Mouse (Mus musculus) MEL (cell line): Measurements from ENCODE around the gene Tnxb. TPM values are rescaled to one million over a fixed set of nuclear protein-coding genes. Genes with fewer than 3 reads are reported as not detected.
A peak's percentile ranks its signal among the peaks of the same experiment; 100 is the strongest.

Source experiments
- DNase-seq: peaks from one replicate; pipeline ENCODE4 v3.0.0; 2011; ENCODE audit warnings: low read depth, low spot score
- H3K27ac ChIP-seq: 2 replicates; pipeline ENCODE4 v1.5.1; 2012; ENCODE audit warnings: low read depth, mild to moderate bottlenecking, control low read depth, low read length, moderate library complexity; ENCODE audit not compliant: control insufficient read depth
- H3K27me3 ChIP-seq, 2 experiments: fragments of 150-350 bp in 1 of 2; sonication (generic) in 1 of 2; 2 replicates each; pipeline ENCODE4 v1.6.1; 2012; ENCODE audit warnings: low read length in 2 of 2, mild to moderate bottlenecking in 2 of 2, improper control_type of control experiment in 1 of 2, moderate library complexity in 1 of 2; ENCODE audit not compliant: insufficient read depth in 2 of 2, control insufficient read depth in 1 of 2
- H3K36me3 ChIP-seq, 2 experiments: 2 replicates each; pipeline ENCODE4 v1.6.1; 2012 to 2014; ENCODE audit warnings: low read length in 2 of 2, improper control_type of control experiment in 1 of 2, inconsistent platforms in 1 of 2, mild to moderate bottlenecking in 1 of 2; ENCODE audit not compliant: insufficient read depth in 2 of 2, control insufficient read depth in 1 of 2
- H3K4me1 ChIP-seq, 2 experiments: fragments of 150-350 bp in 1 of 2; sonication (generic) in 1 of 2; 2 replicates each; pipeline ENCODE4 v1.6.1; 2012; ENCODE audit warnings: low read length in 2 of 2, improper control_type of control experiment in 1 of 2, mild to moderate bottlenecking in 1 of 2; ENCODE audit not compliant: insufficient read depth in 2 of 2, control insufficient read depth in 1 of 2
- H3K4me3 ChIP-seq, 2 experiments: fragments of 150-350 bp in 1 of 2; sonication (generic) in 1 of 2; 2 replicates each; pipeline ENCODE4 v1.5.1; 2012; ENCODE audit warnings: low read depth in 2 of 2, low read length in 2 of 2, mild to moderate bottlenecking in 2 of 2, moderate library complexity in 2 of 2, control low read depth in 1 of 2, improper control_type of control experiment in 1 of 2; ENCODE audit not compliant: control insufficient read depth in 1 of 2, insufficient read depth in 1 of 2
- H3K79me2 ChIP-seq: 2 replicates; pipeline ENCODE4 v1.6.1; 2012; ENCODE audit warnings: mild to moderate bottlenecking, low read length, moderate library complexity; ENCODE audit not compliant: control insufficient read depth, poor library complexity, insufficient read depth
- H3K9ac ChIP-seq: 2 replicates; pipeline ENCODE4 v1.6.1; 2012; ENCODE audit warnings: low read depth, mild to moderate bottlenecking, control low read depth, low read length, moderate library complexity; ENCODE audit not compliant: control insufficient read depth, poor library complexity, severe bottlenecking
- H3K9me3 ChIP-seq: fragments of 150-350 bp; sonication (generic); replicated peaks from 2 replicates; pipeline ENCODE4 v1.6.1; 2012; ENCODE audit warnings: mild to moderate bottlenecking, low read length, improper control_type of control experiment, moderate library complexity; ENCODE audit not compliant: insufficient read depth
- CHD1 ChIP-seq: IDR thresholded peaks from 2 replicates; pipeline ENCODE4 v1.6.1; 2012; ENCODE audit warnings: low read depth, mild to moderate bottlenecking, inconsistent platforms, low read length, improper control_type of control experiment
- CHD2 ChIP-seq: IDR thresholded peaks from 2 replicates; pipeline ENCODE4 v1.6.1; 2011; ENCODE audit warnings: low read length, improper control_type of control experiment
- ELF1 ChIP-seq: IDR thresholded peaks from 2 replicates; pipeline ENCODE4 v1.6.1; 2014; ENCODE audit warnings: low read depth, mild to moderate bottlenecking, inconsistent platforms, low read length, improper control_type of control experiment, moderate library complexity
- EP300 ChIP-seq, 2 experiments: IDR thresholded peaks; 2 replicates each; pipeline ENCODE4 v1.6.1; 2011; ENCODE audit warnings: improper control_type of control experiment in 2 of 2, low read length in 2 of 2, low read depth in 1 of 2, mild to moderate bottlenecking in 1 of 2
- ETS1 ChIP-seq: IDR thresholded peaks from 2 replicates; pipeline ENCODE4 v1.6.1; 2012; ENCODE audit warnings: low read depth, mild to moderate bottlenecking, inconsistent platforms, low read length, improper control_type of control experiment, moderate library complexity
- GATA1 ChIP-seq: IDR thresholded peaks from 2 replicates; pipeline ENCODE4 v1.6.1; 2011; ENCODE audit warnings: low read depth, low read length, improper control_type of control experiment
- MAFK ChIP-seq: IDR thresholded peaks from 2 replicates; pipeline ENCODE4 v1.6.1; 2011; ENCODE audit warnings: low read depth, mild to moderate bottlenecking, low read length, improper control_type of control experiment, borderline replicate concordance
- MXI1 ChIP-seq: IDR thresholded peaks from 2 replicates; pipeline ENCODE4 v1.6.1; 2011; ENCODE audit warnings: mild to moderate bottlenecking, low read depth, low read length, improper control_type of control experiment
- MYC ChIP-seq: IDR thresholded peaks from 2 replicates; pipeline ENCODE4 v1.6.1; 2011; ENCODE audit warnings: low read depth, mild to moderate bottlenecking, low read length, improper control_type of control experiment, moderate library complexity
- NRF1 ChIP-seq: IDR thresholded peaks from 2 replicates; pipeline ENCODE4 v1.6.1; 2014; ENCODE audit warnings: low read depth, mild to moderate bottlenecking, inconsistent platforms, low read length, improper control_type of control experiment, moderate library complexity; ENCODE audit not compliant: poor library complexity, insufficient read depth, severe bottlenecking
- POLR2AphosphoS5 ChIP-seq: IDR thresholded peaks from 2 replicates; pipeline ENCODE4 v1.6.1; 2012; ENCODE audit warnings: low read depth, borderline replicate concordance, mild to moderate bottlenecking, inconsistent platforms, low read length, moderate library complexity, mixed read lengths
- TBP ChIP-seq: IDR thresholded peaks from 2 replicates; pipeline ENCODE4 v1.8.0; 2011; ENCODE audit warnings: low read depth, low read length, improper control_type of control experiment
- TCF12 ChIP-seq: IDR thresholded peaks from 2 replicates; pipeline ENCODE4 v1.6.1; 2014; ENCODE audit warnings: low read depth, mild to moderate bottlenecking, inconsistent platforms, low read length, improper control_type of control experiment, moderate library complexity
- ZKSCAN1 ChIP-seq: IDR thresholded peaks from 2 replicates; pipeline ENCODE4 v1.6.1; 2012; ENCODE audit warnings: low read depth, mild to moderate bottlenecking, inconsistent platforms, low read length, improper control_type of control experiment, moderate library complexity
- polyA plus RNA-seq, 2 experiments: library from polyadenylated mRNA; stranded (reverse) in 1 of 2; unstranded in 1 of 2; fragments of >175 nt in 1 of 2; fragments of >200 nt in 1 of 2; gene quantifications; 2 replicates each; pipeline versions ENCODE4 v1.2.1 to v1.2.4; 2012; ENCODE audit warnings: low replicate concordance in 2 of 2, low read depth in 1 of 2; ENCODE audit not compliant: insufficient read length in 2 of 2, insufficient read depth in 1 of 2, missing spikeins in 1 of 2
- total RNA-seq: library from RNA; depleted of rRNA; stranded (reverse); fragments of 300-350 nt; gene quantifications from 2 replicates; pipeline ENCODE4 v1.2.3, GENCODE M21; 2012; rRNA removed

The Tnxb gene
- total and polyA plus RNA-seq, 3 experiments, result 0.27 to 0.28 TPM; not detected in 1

- H3K79me2 ChIP-seq, result no peaks in the 10 kb centered on the region
Observed at GRCm38 (mm10) chr17:34746531-34746930, 76.2 kb downstream of the Tnxb start.

GRCm38 (mm10) chr17:34761471-34761870 is 91.1 kb downstream of the Tnxb start:
- TF ChIP-seq ETS1 (no peak), ELF1 (no peak), NRF1 (no peak), EP300 (IDR thresholded peaks at IDR 0.05; ENCODE audit: low read depth in 1 of 2, low read length in 2 of 2) (no peak), MXI1 (no peak), TCF12 (no peak), MAFK (no peak), ZKSCAN1 (no peak)

More at GRCm38 (mm10) chr17:34746531-34746930, 76.2 kb downstream of the Tnxb start:
- Histone ChIP-seq H3K27ac (no peak overlapping the region), H3K9ac (no peak overlapping the region)
- no peak for DNase-seq
- no peak for TF ChIP-seq POLR2AphosphoS5
- no peak for TF ChIP-seq GATA1
- TF ChIP-seq CHD2, result no peak
- TF ChIP-seq CHD1, result no peak
- TF ChIP-seq ZKSCAN1, result no peak
- no peak for TF ChIP-seq EP300 (IDR thresholded peaks at IDR 0.05; ENCODE audit: low read depth in 1 of 2, low read length in 2 of 2)
- no peak for TF ChIP-seq TBP
- no peak for TF ChIP-seq MYC
- TF ChIP-seq, all 39 proteins: peak for 0
- Histone ChIP-seq H3K9me3 (no peaks in the 10 kb centered on the region), H3K27me3 (no peaks in the 10 kb centered on the region), H3K4me1 (no peaks in the 10 kb centered on the region), H3K36me3 (no peaks in the 10 kb centered on the region), H3K4me3 (no peak overlapping the region)

More at GRCm38 (mm10) chr17:34761471-34761870, 91.1 kb downstream of the Tnxb start:
- H3K9ac ChIP-seq, result no peak overlapping the region
- H3K36me3 ChIP-seq, result no peaks in the 10 kb centered on the region
- DNase-seq, result peak; percentile 12
- no peaks in the 10 kb centered on the region for H3K4me1 ChIP-seq
- no peak overlapping the region for H3K27ac ChIP-seq
- no peaks in the 10 kb centered on the region for H3K9me3 ChIP-seq
- no peaks in the 10 kb centered on the region for H3K27me3 ChIP-seq
- no peak overlapping the region for H3K4me3 ChIP-seq
- no peaks in the 10 kb centered on the region for H3K79me2 ChIP-seq

Other genes starting within 250 kb of the Tnxb start
- not detected in 2 replicates for gene Btnl4, start 193.2 kb upstream of the Tnxb start, total RNA-seq
- not detected for gene Btnl4, start 193.2 kb upstream of the Tnxb start, polyA plus RNA-seq
- not detected in 2 replicates for gene Btnl6, start 153.2 kb upstream of the Tnxb start, total RNA-seq
- not detected for gene Btnl6, start 153.2 kb upstream of the Tnxb start, polyA plus RNA-seq
- 0.10 and 0.15 TPM in 2 replicates for gene Notch4, start 106.3 kb upstream of the Tnxb start, total RNA-seq
- 10 to 100 TPM in 1 of 2 experiments, under 1 TPM in 1; 0.33 to 21.9 TPM for gene Notch4, start 106.3 kb upstream of the Tnxb start, polyA plus RNA-seq
- 10.6 and 12.0 TPM in 2 replicates for gene Gpsm3, start 80.7 kb upstream of the Tnxb start, total RNA-seq
- 10 to 100 TPM in 1 of 2 experiments, not detected in 1; 37.8 TPM for gene Gpsm3, start 80.7 kb upstream of the Tnxb start, polyA plus RNA-seq
- gene Pbx2, start 79.3 kb upstream of the Tnxb start, total RNA-seq, result 40.3 and 42.4 TPM in 2 replicates
- 10 to 100 TPM in 1 of 2 experiments, not detected in 1; 76.7 TPM for gene Pbx2, start 79.3 kb upstream of the Tnxb start, polyA plus RNA-seq
- 0.27 and 0.62 TPM in 2 replicates for gene Ager, start 72.7 kb upstream of the Tnxb start, total RNA-seq
- gene Ager, start 72.7 kb upstream of the Tnxb start, polyA plus RNA-seq, result 1 to 10 TPM in 1 of 2 experiments, not detected in 1; 3.7 TPM
- 23.5 and 24.8 TPM in 2 replicates for gene Rnf5, start 66.8 kb upstream of the Tnxb start, total RNA-seq
- 10 to 100 TPM in 1 of 2 experiments, not detected in 1; 85.1 TPM for gene Rnf5, start 66.8 kb upstream of the Tnxb start, polyA plus RNA-seq
- 81.5 and 85.2 TPM in 2 replicates for gene Agpat1, start 66.3 kb upstream of the Tnxb start, total RNA-seq
- gene Agpat1, start 66.3 kb upstream of the Tnxb start, polyA plus RNA-seq, result 100 to 1,000 TPM in 1 of 2 experiments, not detected in 1; 153 TPM
- gene Egfl8, start 54.6 kb upstream of the Tnxb start, total RNA-seq, result 0.56 and 0.89 TPM in 2 replicates
- gene Egfl8, start 54.6 kb upstream of the Tnxb start, polyA plus RNA-seq, result 1 to 10 TPM in 1 of 2 experiments, not detected in 1; 1.6 TPM
- 20.2 and 29.2 TPM in 2 replicates for gene Ppt2, start 42.0 kb upstream of the Tnxb start, total RNA-seq
- gene Ppt2, start 42.0 kb upstream of the Tnxb start, polyA plus RNA-seq, result 100 to 1,000 TPM in 1 of 2 experiments, 10 to 100 TPM in 1; 67.1 to 147 TPM
- gene Prrt1, start 41.0 kb upstream of the Tnxb start, total RNA-seq, result not detected in 2 replicates
- 1 to 10 TPM in 1 of 2 experiments, not detected in 1; 1.0 TPM for gene Prrt1, start 41.0 kb upstream of the Tnxb start, polyA plus RNA-seq
- 4.4 and 7.0 TPM in 2 replicates for gene Fkbpl, start 25.8 kb upstream of the Tnxb start, total RNA-seq
- 1 to 10 TPM in 1 of 2 experiments, not detected in 1; 6.4 TPM for gene Fkbpl, start 25.8 kb upstream of the Tnxb start, polyA plus RNA-seq
- gene Atf6b, start 23.4 kb upstream of the Tnxb start, total RNA-seq, result 39.6 and 45.3 TPM in 2 replicates
- gene Atf6b, start 23.4 kb upstream of the Tnxb start, polyA plus RNA-seq, result 100 to 1,000 TPM in 1 of 2 experiments, not detected in 1; 101 TPM
- 0.08 TPM in 1 of 2 replicates, not detected in the other for gene C4b, start 73.3 kb downstream of the Tnxb start, total RNA-seq
- gene C4b, start 73.3 kb downstream of the Tnxb start, polyA plus RNA-seq, result under 1 TPM in 1 of 2 experiments, not detected in 1; 0.24 TPM
- not detected in 2 replicates for gene Cyp21a1, start 134.0 kb downstream of the Tnxb start, total RNA-seq
- not detected for gene Cyp21a1, start 134.0 kb downstream of the Tnxb start, polyA plus RNA-seq
- gene Stk19, start 166.4 kb downstream of the Tnxb start, total RNA-seq, result 33.6 and 43.3 TPM in 2 replicates
- 10 to 100 TPM in 1 of 2 experiments, not detected in 1; 56.5 TPM for gene Stk19, start 166.4 kb downstream of the Tnxb start, polyA plus RNA-seq
- gene Dxo, start 166.5 kb downstream of the Tnxb start, total RNA-seq, result 15.2 and 18.0 TPM in 2 replicates
- 10 to 100 TPM in 1 of 2 experiments, not detected in 1; 39.7 TPM for gene Dxo, start 166.5 kb downstream of the Tnxb start, polyA plus RNA-seq
- gene Skiv2l, start 179.7 kb downstream of the Tnxb start, total RNA-seq, result 29.6 and 34.9 TPM in 2 replicates
- gene Skiv2l, start 179.7 kb downstream of the Tnxb start, polyA plus RNA-seq, result 10 to 100 TPM in 1 of 2 experiments, not detected in 1; 47.0 TPM
- gene Nelfe, start 179.9 kb downstream of the Tnxb start, total RNA-seq, result 58.8 and 67.6 TPM in 2 replicates
- gene Nelfe, start 179.9 kb downstream of the Tnxb start, polyA plus RNA-seq, result 100 to 1,000 TPM in 1 of 2 experiments, not detected in 1; 192 TPM
- 0.19 and 0.20 TPM in 2 replicates for gene Cfb, start 192.0 kb downstream of the Tnxb start, total RNA-seq
- 1 to 10 TPM in 1 of 2 experiments, not detected in 1; 3.1 TPM for gene Cfb, start 192.0 kb downstream of the Tnxb start, polyA plus RNA-seq
- gene Zbtb12, start 208.9 kb downstream of the Tnxb start, total RNA-seq, result 6.6 and 7.6 TPM in 2 replicates
- 10 to 100 TPM in 1 of 2 experiments, not detected in 1; 24.3 TPM for gene Zbtb12, start 208.9 kb downstream of the Tnxb start, polyA plus RNA-seq
- gene Gm20547, start 211.5 kb downstream of the Tnxb start, total RNA-seq, result not detected in 2 replicates
- gene Gm20547, start 211.5 kb downstream of the Tnxb start, polyA plus RNA-seq, result under 1 TPM in 1 of 2 experiments, not detected in 1; 0.03 TPM
- 1.6 and 2.2 TPM in 2 replicates for gene C2, start 227.7 kb downstream of the Tnxb start, total RNA-seq
- 1 to 10 TPM in 1 of 2 experiments, not detected in 1; 9.4 TPM for gene C2, start 227.7 kb downstream of the Tnxb start, polyA plus RNA-seq
- gene Ehmt2, start 227.9 kb downstream of the Tnxb start, total RNA-seq, result 66.6 and 67.4 TPM in 2 replicates
- gene Ehmt2, start 227.9 kb downstream of the Tnxb start, polyA plus RNA-seq, result 100 to 1,000 TPM in 1 of 2 experiments, not detected in 1; 113 TPM
- gene Slc44a4, start 243.9 kb downstream of the Tnxb start, total RNA-seq, result 0.12 TPM in 1 of 2 replicates, not detected in the other
- gene Slc44a4, start 243.9 kb downstream of the Tnxb start, polyA plus RNA-seq, result under 1 TPM in 1 of 2 experiments, not detected in 1; 0.06 TPM